Mouse (Mus musculus) olfactory bulb, adult 2 months (tissue): ENCODE results near the gene Pip4k2c.

Experiments used
- CTCF ChIP-seq: fragments of 200-500 bp; IDR thresholded peaks from 2 replicates; pipeline ENCODE4 v1.5.1; 2012; ENCODE audit warnings: low read depth, mild to moderate bottlenecking, low read length, moderate library complexity; ENCODE audit not compliant: insufficient read depth
- POLR2A ChIP-seq: fragments of 200-500 bp; IDR thresholded peaks from 2 replicates; pipeline ENCODE4 v1.6.1; 2012; ENCODE audit warnings: mild to moderate bottlenecking, low read depth, low read length, moderate library complexity; ENCODE audit not compliant: insufficient read depth

- TF ChIP-seq POLR2A (no peak), CTCF (no peak)
These were observed 14.3 kb downstream of the Pip4k2c start for GRCm38 (mm10) chr10:127197104-127197503.
